In genomic region chr11:116530187-116531147, GRCm38 (mm10) we compare ENCODE assay signal across 8 mouse cellular contexts. TPM values are rescaled to one million over a fixed set of nuclear protein-coding genes. Genes with fewer than 3 reads are reported as not detected.
DNase-seq lines count a peak whose midpoint lies in the region; ATAC-seq and TF ChIP-seq lines count a peak whose summit lies in the region.

Sphk1 (plus strand) TSS chr11:116530925.

- TF ChIP-seq CTCF in cortical plate, adult 2 months (IDR thresholded peaks at IDR 0.05; ENCODE audit: extremely low read depth, insufficient read depth, low read length) = no peak
- no peak for TF ChIP-seq CTCF in liver, postnatal 0 days (IDR thresholded peaks at IDR 0.05; ENCODE audit: low read depth)

- H3K36me3 ChIP-seq in hindbrain, embryonic 15.5 days = no peaks in the 10 kb centered on the region
- H3K36me3 ChIP-seq in liver, postnatal 0 days (replicated peaks; ENCODE audit: insufficient read depth, low read length) = peaks cover under 1% of the 10 kb centered on the region; the same call in 1 of the 2 replicates

- no peak for ATAC-seq in hindbrain, embryonic 15.5 days (ENCODE audit: low FRiP score, low read depth)
- ATAC-seq in liver, postnatal 0 days = no peak
- no peak for ATAC-seq in activated CD4-positive, CD25-positive, alpha-beta regulatory T cell, adult 4 months

- H3K4me3 ChIP-seq in cortical plate, adult 2 months (ENCODE audit: insufficient read depth, low read length) = peak within 1 kb of the TSS; percentile 21
- peak within 1 kb of the TSS; percentile 44 for H3K4me3 ChIP-seq in hindbrain, embryonic 15.5 days
- H3K4me3 ChIP-seq in liver, postnatal 0 days (ENCODE audit: low read depth, low read length) = peak within 1 kb of the TSS; percentile 71

- no peak for DNase-seq in frontal cortex, adult 2 months (ENCODE audit: extremely low spot score in 1 of 2, low spot score in 1 of 2)
- DNase-seq in frontal cortex, postnatal 25 days (ENCODE audit: low spot score in 2 of 2) = no peak
- DNase-seq in liver, postnatal 0 days = no peak
- peak; percentile 88 for DNase-seq in retina, embryonic 14.5 days (ENCODE audit: low spot score)
- no peak for DNase-seq in cerebellum, adult 11-12 months

- TF ChIP-seq EP300 in liver, postnatal 0 days (IDR thresholded peaks at IDR 0.05; ENCODE audit: low read depth) = no peak

- H3K9me3 ChIP-seq in hindbrain, embryonic 15.5 days = no peaks in the 10 kb centered on the region
- H3K9me3 ChIP-seq in liver, postnatal 0 days (ENCODE audit: low read length) = no peaks in the 10 kb centered on the region

- H3K27me3 ChIP-seq in hindbrain, embryonic 15.5 days = peaks cover 44% of the 10 kb centered on the region
- peaks cover 47% of the 10 kb centered on the region for H3K27me3 ChIP-seq in liver, postnatal 0 days (ENCODE audit: insufficient read depth, low read length)

- no peak for TF ChIP-seq POLR2A in cortical plate, adult 2 months (IDR thresholded peaks at IDR 0.05; ENCODE audit: extremely low read depth, insufficient read depth, low read length)

- H3K4me1 ChIP-seq in cortical plate, adult 2 months (ENCODE audit: control insufficient read depth, insufficient read depth, low read length) = no peaks in the 10 kb centered on the region
- peaks cover 43% of the 10 kb centered on the region for H3K4me1 ChIP-seq in hindbrain, embryonic 15.5 days (replicated peaks)
- peaks cover 18% of the 10 kb centered on the region for H3K4me1 ChIP-seq in liver, postnatal 0 days (ENCODE audit: insufficient read depth)

- 23% methylated on average over 11 of the region's 11 CpGs for WGBS in hindbrain, embryonic 15.5 days
- WGBS in liver, postnatal 0 days (ENCODE audit: insufficient replicate concordance) = 48% methylated on average over 11 of the region's 11 CpGs

- peak within 1 kb of the TSS; percentile 23 for H3K9ac ChIP-seq in hindbrain, embryonic 15.5 days
- H3K9ac ChIP-seq in liver, postnatal 0 days (replicated peaks) = peak within 1 kb of the TSS; percentile 87

- peak within 1 kb of the TSS; percentile 87 for H3K4me2 ChIP-seq in hindbrain, embryonic 15.5 days
- peak within 1 kb of the TSS; percentile 90 for H3K4me2 ChIP-seq in liver, postnatal 0 days (ENCODE audit: low read depth, low read length)

- H3K27ac ChIP-seq in cortical plate, adult 2 months (ENCODE audit: insufficient read depth, low read length) = no peak within 1 kb of the TSS
- H3K27ac ChIP-seq in hindbrain, embryonic 15.5 days (replicated peaks) = peak within 1 kb of the TSS; percentile 34; the same call in 1 of the 2 replicates
- H3K27ac ChIP-seq in liver, postnatal 0 days (ENCODE audit: low read depth) = no peak within 1 kb of the TSS

RNA-seq across cellular contexts. Expression of gene Sphk1, which starts in this region (rescaled TPM):
- polyA plus RNA-seq in frontal cortex, adult 2 months (2012; rRNA removed) = 13.7 and 17.6 TPM in 2 replicates
- 5.3 and 7.6 TPM in 2 replicates for polyA plus RNA-seq in cortical plate, adult 2 months (2012; rRNA removed)
- 8.4 and 11.0 TPM in 2 replicates for polyA plus RNA-seq in hindbrain, embryonic 15.5 days (2015; fragmentation: Nextera tagmentation; extraction: Ambion mirVana)
- polyA plus RNA-seq in liver, postnatal 0 days (2015; fragmentation: Nextera tagmentation; extraction: Ambion mirVana) = 15.5 and 17.4 TPM in 2 replicates
- not detected for polyA plus RNA-seq in activated CD4-positive, CD25-positive, alpha-beta regulatory T cell, adult 4 months (2017; shearing (Covaris generic))

Comparison
In these comparisons a context has a peak if more than half of its experiments do, and no peak if none do; other contexts are left out.
1. H3K4me3 ChIP-seq: peak in every context shown above with its lines; median percentile 71 in liver, postnatal 0 days; 44 in hindbrain, embryonic 15.5 days; 21 in cortical plate, adult 2 months.